8 mouse cellular contexts compared by ENCODE assay signal in genomic region chr2:119112438-119113112, GRCm38 (mm10). TPM values are rescaled to one million over a fixed set of nuclear protein-coding genes. Genes with fewer than 3 reads are reported as not detected.
DNase-seq lines count a peak whose midpoint lies in the region; ATAC-seq and TF ChIP-seq lines count a peak whose summit lies in the region.

Gene Rad51, plus strand, starts transcription at chr2:119112793.

- H3K27ac ChIP-seq in cortical plate, adult 2 months (ENCODE audit: insufficient read depth, low read length), result peak within 1 kb of the TSS; percentile 71

- peak; percentile 80 for TF ChIP-seq POLR2A in cortical plate, adult 2 months (IDR thresholded peaks at IDR 0.05; ENCODE audit: extremely low read depth, insufficient read depth, low read length)

- no peak for TF ChIP-seq CTCF in cortical plate, adult 2 months (IDR thresholded peaks at IDR 0.05; ENCODE audit: extremely low read depth, insufficient read depth, low read length)

- H3K9me3 ChIP-seq in megakaryocyte, embryonic 14.5 days, result no peaks in the 10 kb centered on the region

- peak within 1 kb of the TSS; percentile 70 for H3K4me3 ChIP-seq in cortical plate, adult 2 months (ENCODE audit: insufficient read depth, low read length)
- H3K4me3 ChIP-seq in megakaryocyte, embryonic 14.5 days (replicated peaks), result peak within 1 kb of the TSS; percentile 97

- H3K27me3 ChIP-seq in megakaryocyte, embryonic 14.5 days (replicated peaks), result no peaks in the 10 kb centered on the region

- ATAC-seq in activated CD4-positive, CD25-positive, alpha-beta regulatory T cell, adult 4 months, result peak; percentile 93

- H3K36me3 ChIP-seq in megakaryocyte, embryonic 14.5 days (replicated peaks; ENCODE audit: low read length), result peaks cover 32% of the 10 kb centered on the region

- no peaks in the 10 kb centered on the region for H3K4me1 ChIP-seq in cortical plate, adult 2 months (ENCODE audit: control insufficient read depth, insufficient read depth, low read length)
- H3K4me1 ChIP-seq in megakaryocyte, embryonic 14.5 days, result peaks cover 13% of the 10 kb centered on the region

- DNase-seq in gastrocnemius, adult 8-10 months (ENCODE audit: low spot score in 2 of 2), result peak; percentile 70 to 75
- DNase-seq in hindlimb bud, embryonic 11.5 days (ENCODE audit: extremely low spot score, low read depth, low spot score), result peak; percentile 85
- peak; percentile 81 to 88 for DNase-seq in left cerebral cortex, adult 8-10 months (ENCODE audit: low spot score in 2 of 2)
- peak; percentile 90 to 92 for DNase-seq in right cerebral cortex, postnatal 10 days (ENCODE audit: low spot score in 2 of 2)
- peak; percentile 70 for DNase-seq in urinary bladder, postnatal 25 days (ENCODE audit: low spot score)

RNA-seq across cellular contexts. Expression of gene Rad51, which starts in this region (rescaled TPM):
- 10 to 100 TPM in 1 of 2 experiments, 1 to 10 TPM in 1; 9.9 to 12.3 TPM for polyA plus RNA-seq in activated CD4-positive, CD25-positive, alpha-beta regulatory T cell, adult 4 months (2017; shearing (Covaris generic))
- polyA plus RNA-seq in cortical plate, adult 2 months (2012; rRNA removed), result 1.4 and 1.6 TPM in 2 replicates
- total RNA-seq in gastrocnemius, adult 8-10 months (2022), result 1 to 10 TPM in 3 of 4 experiments, under 1 TPM in 1; 0.74 to 1.8 (median 1.2) TPM
- total RNA-seq in left cerebral cortex, adult 8-10 months (2022), result 1 to 10 TPM in 2 of 4 experiments, under 1 TPM in 2; 0.54 to 4.2 (median 1.2) TPM
- polyA plus RNA-seq in megakaryocyte, embryonic 14.5 days (2012; ENCODE audit: insufficient read depth, low replicate concordance), result 6.1 and 6.4 TPM in 2 replicates

Comparison
In these comparisons a context has a peak if more than half of its experiments do, and no peak if none do; other contexts are left out.
1. Peak in every context shown above with its lines: DNase-seq, ATAC-seq, H3K4me3 ChIP-seq and H3K27ac ChIP-seq.